Mouse (Mus musculus) neural tube, embryonic 13.5 days (tissue): ENCODE measurements around the gene Kbtbd12. TPM values are rescaled to one million over a fixed set of nuclear protein-coding genes. Genes with fewer than 3 reads are reported as not detected.

ENCODE experiments used
- ATAC-seq: fragments of 200-750 bp; cut with Nextera tagmentation; 2 replicates; pipeline ENCODE4 v1.8.0; 2017; ENCODE audit warnings: low read depth, mild to moderate bottlenecking, moderate TSS enrichment, moderate library complexity
- H3K27ac ChIP-seq: fragments of 300-500 bp; sonication (generic); replicated peaks from 2 replicates; pipeline ENCODE4 v1.5.1; 2015; ENCODE audit warnings: moderate library complexity, mild to moderate bottlenecking, inconsistent platforms
- H3K27me3 ChIP-seq: fragments of 300-500 bp; sonication (generic); 2 replicates; pipeline ENCODE4 v1.6.1; 2015; ENCODE audit warnings: mild to moderate bottlenecking, inconsistent platforms
- H3K36me3 ChIP-seq: fragments of 300-500 bp; sonication (generic); 2 replicates; pipeline ENCODE4 v1.6.1; 2015; ENCODE audit warnings: mild to moderate bottlenecking, inconsistent platforms
- H3K4me1 ChIP-seq: fragments of 300-500 bp; sonication (generic); replicated peaks from 2 replicates; pipeline ENCODE4 v1.6.1; 2015; ENCODE audit warnings: inconsistent platforms
- H3K4me2 ChIP-seq: fragments of 300-500 bp; sonication (generic); 2 replicates; pipeline ENCODE4 v1.6.1; 2015; ENCODE audit warnings: inconsistent platforms, mild to moderate bottlenecking, moderate library complexity
- H3K4me3 ChIP-seq: fragments of 300-500 bp; sonication (generic); 2 replicates; pipeline ENCODE4 v1.5.1; 2015; ENCODE audit warnings: mild to moderate bottlenecking, inconsistent platforms
- H3K9ac ChIP-seq: fragments of 300-500 bp; sonication (generic); 2 replicates; pipeline ENCODE4 v1.6.1; 2015; ENCODE audit warnings: moderate library complexity, mild to moderate bottlenecking, inconsistent platforms
- H3K9me3 ChIP-seq: fragments of 300-500 bp; sonication (generic); 2 replicates; pipeline ENCODE4 v1.6.1; 2016; ENCODE audit warnings: inconsistent platforms
- WGBS: fragments of 180-500 bp; shearing (Covaris S2); methylation state at CpG from one replicate; pipeline ENCODE4 v1.1.7; 2015; 5-methylcytosine and 5-hydroxymethylcytosine counted together
- polyA plus RNA-seq: library from polyadenylated mRNA; unstranded; fragments of >200 nt; fragmentation: Nextera tagmentation; extraction: Ambion mirVana; gene quantifications from 2 replicates; pipeline ENCODE4 v1.2.1, GENCODE M21; 2015

Gene Kbtbd12
- polyA plus RNA-seq, 1 experiment from 2014 or later = not detected

GRCm38 (mm10) chr6:88621816-88622481, 15.8 kb downstream of the Kbtbd12 start:
- ATAC-seq = no peak
- no peaks in the 10 kb centered on the region for H3K27me3 ChIP-seq
- no peak overlapping the region for H3K27ac ChIP-seq
- no peak overlapping the region for H3K4me2 ChIP-seq
- no peaks in the 10 kb centered on the region for H3K9me3 ChIP-seq
- no peak overlapping the region for H3K4me3 ChIP-seq
- 83% methylated on average over 4 of the region's 4 CpGs for WGBS
- no peak overlapping the region for H3K9ac ChIP-seq
- H3K36me3 ChIP-seq = no peaks in the 10 kb centered on the region
- H3K4me1 ChIP-seq = peaks cover 10% of the 10 kb centered on the region

GRCm38 (mm10) chr6:88619542-88619941, 18.2 kb downstream of the Kbtbd12 start:
- Histone ChIP-seq H3K9ac (no peak overlapping the region), H3K27ac (no peak overlapping the region), H3K4me2 (no peak overlapping the region), H3K27me3 (no peaks in the 10 kb centered on the region), H3K4me1 (no peaks in the 10 kb centered on the region), H3K9me3 (no peaks in the 10 kb centered on the region), H3K36me3 (no peaks in the 10 kb centered on the region), H3K4me3 (no peak overlapping the region)
- 48% methylated on average over 5 of the region's 5 CpGs for WGBS
- no peak for ATAC-seq

GRCm38 (mm10) chr6:88615352-88615751, 22.4 kb downstream of the Kbtbd12 start:
- 83% methylated on average over 2 of the region's 2 CpGs for WGBS
- Histone ChIP-seq H3K9ac (no peak overlapping the region), H3K9me3 (no peaks in the 10 kb centered on the region), H3K27ac (no peak overlapping the region), H3K36me3 (no peaks in the 10 kb centered on the region), H3K4me2 (no peak overlapping the region), H3K4me3 (no peak overlapping the region), H3K27me3 (no peaks in the 10 kb centered on the region), H3K4me1 (no peaks in the 10 kb centered on the region)
- ATAC-seq = no peak

GRCm38 (mm10) chr6:88606417-88606816, 31.3 kb downstream of the Kbtbd12 start:
- WGBS = 60% methylated on average over 2 of the region's 2 CpGs

GRCm38 (mm10) chr6:88605715-88606114, 32.0 kb downstream of the Kbtbd12 start:
- H3K4me2 ChIP-seq = no peak overlapping the region
- WGBS = 91% methylated on average over 2 of the region's 2 CpGs
- no peak for ATAC-seq

More at GRCm38 (mm10) chr6:88606417-88606816, 31.3 kb downstream of the Kbtbd12 start:
- H3K27me3 ChIP-seq = no peaks in the 10 kb centered on the region
- no peaks in the 10 kb centered on the region for H3K36me3 ChIP-seq
- H3K4me3 ChIP-seq = no peak overlapping the region
- ATAC-seq = no peak
- H3K9ac ChIP-seq = no peak overlapping the region
- H3K27ac ChIP-seq = no peak overlapping the region
- no peak overlapping the region for H3K4me2 ChIP-seq
- no peaks in the 10 kb centered on the region for H3K9me3 ChIP-seq
- H3K4me1 ChIP-seq = no peaks in the 10 kb centered on the region

GRCm38 (mm10) chr6:88605235-88605634, 32.5 kb downstream of the Kbtbd12 start:
- Histone ChIP-seq H3K36me3 (no peaks in the 10 kb centered on the region), H3K9ac (no peak overlapping the region), H3K4me2 (no peak overlapping the region), H3K27ac (no peak overlapping the region), H3K4me3 (no peak overlapping the region), H3K27me3 (no peaks in the 10 kb centered on the region), H3K9me3 (no peaks in the 10 kb centered on the region), H3K4me1 (no peaks in the 10 kb centered on the region)
- 63% methylated on average over 2 of the region's 2 CpGs for WGBS
- ATAC-seq = no peak

More at GRCm38 (mm10) chr6:88605715-88606114, 32.0 kb downstream of the Kbtbd12 start:
- no peaks in the 10 kb centered on the region for H3K4me1 ChIP-seq
- no peaks in the 10 kb centered on the region for H3K36me3 ChIP-seq
- H3K27ac ChIP-seq = no peak overlapping the region
- no peaks in the 10 kb centered on the region for H3K9me3 ChIP-seq
- H3K9ac ChIP-seq = no peak overlapping the region
- no peak overlapping the region for H3K4me3 ChIP-seq
- H3K27me3 ChIP-seq = no peaks in the 10 kb centered on the region

- no peak overlapping the region for H3K4me3 ChIP-seq
- WGBS = 84% methylated on average over 2 of the region's 2 CpGs
- H3K27ac ChIP-seq = no peak overlapping the region
- no peaks in the 10 kb centered on the region; the same call in 1 of the 2 replicates for H3K4me1 ChIP-seq
- H3K4me2 ChIP-seq = no peak overlapping the region
- no peaks in the 10 kb centered on the region for H3K36me3 ChIP-seq
- no peak overlapping the region for H3K9ac ChIP-seq
- ATAC-seq = no peak
- peaks cover 3% of the 10 kb centered on the region; the same call in 1 of the 2 replicates for H3K9me3 ChIP-seq
- no peaks in the 10 kb centered on the region for H3K27me3 ChIP-seq
These were observed 41.6 kb downstream of the Kbtbd12 start for GRCm38 (mm10) chr6:88596108-88596507.

GRCm38 (mm10) chr6:88592367-88592766, 45.4 kb downstream of the Kbtbd12 start:
- Histone ChIP-seq H3K36me3 (no peaks in the 10 kb centered on the region), H3K4me2 (no peak overlapping the region), H3K27me3 (no peaks in the 10 kb centered on the region), H3K9me3 (0 out of 2 replicates have a peak, but pooled peaks cover 3% of the 10 kb centered on the region), H3K9ac (no peak overlapping the region), H3K4me3 (no peak overlapping the region), H3K4me1 (peaks cover 5% of the 10 kb centered on the region; the same call in 1 of the 2 replicates), H3K27ac (no peak overlapping the region)
- 94% methylated on average over 6 of the region's 6 CpGs for WGBS
- no peak for ATAC-seq

- Histone ChIP-seq H3K27ac (no peak overlapping the region), H3K9ac (no peak overlapping the region), H3K36me3 (no peaks in the 10 kb centered on the region), H3K4me1 (peaks cover 5% of the 10 kb centered on the region; the same call in 1 of the 2 replicates), H3K4me3 (no peak overlapping the region), H3K4me2 (no peak overlapping the region), H3K9me3 (no peaks in the 10 kb centered on the region), H3K27me3 (no peaks in the 10 kb centered on the region)
- ATAC-seq = no peak
- WGBS = 94% methylated on average over 4 of the region's 4 CpGs
These were observed 47.5 kb downstream of the Kbtbd12 start for GRCm38 (mm10) chr6:88590231-88590630.

GRCm38 (mm10) chr6:88589517-88589916, 48.2 kb downstream of the Kbtbd12 start:
- Histone ChIP-seq H3K27me3 (no peaks in the 10 kb centered on the region), H3K9me3 (no peaks in the 10 kb centered on the region), H3K27ac (no peak overlapping the region), H3K4me1 (0 out of 2 replicates have a peak, but pooled peaks cover 5% of the 10 kb centered on the region), H3K4me2 (no peak overlapping the region), H3K4me3 (no peak overlapping the region), H3K36me3 (no peaks in the 10 kb centered on the region), H3K9ac (no peak overlapping the region)
- ATAC-seq = peak; percentile 81
- 30% methylated on average over 5 of the region's 5 CpGs for WGBS

GRCm38 (mm10) chr6:88588581-88589256, 49.0 kb downstream of the Kbtbd12 start:
- Histone ChIP-seq H3K4me2 (no peak overlapping the region), H3K9ac (no peak overlapping the region), H3K4me1 (0 out of 2 replicates have a peak, but pooled peaks cover 5% of the 10 kb centered on the region), H3K36me3 (no peaks in the 10 kb centered on the region), H3K27ac (no peak overlapping the region), H3K9me3 (no peaks in the 10 kb centered on the region), H3K27me3 (no peaks in the 10 kb centered on the region), H3K4me3 (no peak overlapping the region)
- no peak for ATAC-seq
- 78% methylated on average over 7 of the region's 7 CpGs for WGBS

GRCm38 (mm10) chr6:88587091-88587490, 50.7 kb downstream of the Kbtbd12 start:
- no peaks in the 10 kb centered on the region for H3K9me3 ChIP-seq
- no peak overlapping the region for H3K9ac ChIP-seq
- no peak for ATAC-seq
- no peaks in the 10 kb centered on the region for H3K27me3 ChIP-seq
- H3K27ac ChIP-seq = no peak overlapping the region
- H3K4me3 ChIP-seq = no peak overlapping the region
- no peak overlapping the region for H3K4me2 ChIP-seq
- no peaks in the 10 kb centered on the region for H3K36me3 ChIP-seq
- H3K4me1 ChIP-seq = 0 out of 2 replicates have a peak, but pooled peaks cover 5% of the 10 kb centered on the region
- 83% methylated on average over 3 of the region's 3 CpGs for WGBS
